Mouse (Mus musculus) bone marrow macrophage, adult 2 months (primary cell): ENCODE measurements around the gene A330070K13Rik. TPM values are rescaled to one million over a fixed set of nuclear protein-coding genes. Genes with fewer than 3 reads are reported as not detected.

Source experiments
- H3K27ac ChIP-seq: 2 replicates; pipeline ENCODE4 v1.5.1; 2012; ENCODE audit warnings: low read depth, low read length; ENCODE audit not compliant: insufficient read depth
- H3K4me1 ChIP-seq: 2 replicates; pipeline ENCODE4 v1.6.1; 2012; ENCODE audit warnings: low read length; ENCODE audit not compliant: control insufficient read depth, insufficient read depth
- H3K4me3 ChIP-seq: 2 replicates; pipeline ENCODE4 v1.5.1; 2012; ENCODE audit warnings: mild to moderate bottlenecking, low read length, moderate library complexity; ENCODE audit not compliant: insufficient read depth
- CTCF ChIP-seq: IDR thresholded peaks from 2 replicates; pipeline ENCODE4 v1.5.1; 2012; ENCODE audit warnings: low read depth, mild to moderate bottlenecking, low read length, moderate library complexity
- POLR2A ChIP-seq: IDR thresholded peaks from 2 replicates; pipeline ENCODE4 v1.6.1; 2012; ENCODE audit warnings: mild to moderate bottlenecking, low read depth, low read length, borderline replicate concordance
- polyA plus RNA-seq: library from polyadenylated mRNA; stranded (reverse); fragments of >200 nt; gene quantifications from 2 replicates; pipeline ENCODE4 v1.2.4, GENCODE M21; 2012; ENCODE audit not compliant: missing spikeins, insufficient read depth, insufficient read length

Gene A330070K13Rik
- polyA plus RNA-seq, 1 experiment: not detected

DNA sequence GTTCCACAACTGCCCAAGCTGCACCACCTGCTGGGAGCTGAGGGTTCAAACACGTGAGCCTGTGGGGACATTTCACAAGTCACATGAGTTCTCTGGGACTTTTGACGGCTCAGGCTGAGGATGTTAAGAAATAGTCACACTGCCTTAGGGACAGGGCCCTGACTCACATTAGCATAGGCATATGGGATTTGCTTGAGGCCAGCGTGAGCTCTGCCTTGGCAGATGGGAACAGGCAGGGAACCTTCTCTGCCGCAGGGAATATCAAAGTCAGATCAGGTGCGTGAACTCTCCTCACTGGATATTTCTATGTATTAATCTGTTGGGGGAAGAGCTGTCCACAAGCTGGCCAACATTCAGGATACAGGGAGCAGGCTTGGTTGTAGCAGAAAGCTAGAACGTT, 16.2 kb downstream of the A330070K13Rik start:
- H3K4me1 ChIP-seq: no peaks in the 10 kb centered on the region
- no peak overlapping the region for H3K27ac ChIP-seq
- H3K4me3 ChIP-seq: no peak overlapping the region
- TF ChIP-seq CTCF (no peak), POLR2A (no peak)

DNA sequence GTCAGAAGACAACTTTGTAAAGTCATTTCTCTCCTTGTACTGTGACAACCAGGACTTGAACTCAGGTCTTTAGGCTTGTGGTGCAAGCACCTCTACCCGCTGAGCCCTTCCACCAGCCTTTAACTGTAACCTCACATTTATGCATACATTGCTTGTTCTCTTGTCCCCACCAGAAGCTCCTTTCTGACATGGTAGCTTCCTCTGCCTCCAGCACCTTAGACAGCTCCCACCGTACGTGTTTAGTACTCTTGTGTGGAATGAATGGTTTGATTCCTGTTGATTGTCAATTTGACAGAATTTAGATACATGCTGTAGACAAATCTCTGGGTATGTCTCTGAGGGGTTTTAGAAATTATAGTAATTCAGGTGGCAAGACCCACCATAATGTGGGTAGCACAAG, 20.7 kb downstream of the A330070K13Rik start:
- Histone ChIP-seq H3K4me1 (no peaks in the 10 kb centered on the region), H3K4me3 (no peak overlapping the region), H3K27ac (no peak overlapping the region)
- no peak for TF ChIP-seq POLR2A

GRCm38 (mm10) chr5:130363111-130363510, 21.3 kb downstream of the A330070K13Rik start:
- no peak for TF ChIP-seq POLR2A
- TF ChIP-seq CTCF: no peak
- Histone ChIP-seq H3K27ac (no peak overlapping the region), H3K4me3 (no peak overlapping the region), H3K4me1 (no peaks in the 10 kb centered on the region)

- TF ChIP-seq CTCF (no peak), POLR2A (no peak)
- no peak overlapping the region for H3K4me3 ChIP-seq
- H3K4me1 ChIP-seq: no peaks in the 10 kb centered on the region
- no peak overlapping the region for H3K27ac ChIP-seq
Measured at GRCm38 (mm10) chr5:130355223-130355622, 29.2 kb downstream of the A330070K13Rik start.

DNA sequence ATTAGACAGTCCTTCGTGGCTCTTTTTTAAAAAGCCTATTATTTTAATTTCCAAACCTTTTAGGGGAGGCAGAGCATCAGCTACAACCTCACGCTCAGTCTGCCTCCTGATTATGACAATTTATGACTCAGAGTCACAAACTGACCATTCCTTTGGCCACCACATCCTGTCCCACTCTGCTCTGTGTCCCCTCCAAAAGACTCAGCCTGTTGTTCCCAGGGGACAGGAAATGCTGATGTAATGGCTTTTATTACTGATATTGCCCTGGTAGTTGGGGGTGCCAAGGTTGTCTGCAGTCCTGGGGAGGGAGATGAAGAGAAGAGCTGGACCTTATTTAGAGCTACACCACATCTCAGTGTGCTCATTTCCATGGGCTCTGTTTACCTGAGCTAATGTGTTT, 38.6 kb downstream of the A330070K13Rik start:
- Histone ChIP-seq H3K27ac (no peak overlapping the region), H3K4me3 (no peak overlapping the region), H3K4me1 (no peaks in the 10 kb centered on the region)
- no peak for TF ChIP-seq CTCF
- no peak for TF ChIP-seq POLR2A

- no peak for TF ChIP-seq POLR2A
- TF ChIP-seq CTCF: no peak
- Histone ChIP-seq H3K27ac (no peak overlapping the region), H3K4me3 (no peak overlapping the region), H3K4me1 (no peaks in the 10 kb centered on the region)
Measured at GRCm38 (mm10) chr5:130344999-130345398, 39.4 kb downstream of the A330070K13Rik start.

- Histone ChIP-seq H3K4me1 (no peaks in the 10 kb centered on the region; the same call in 1 of the 2 replicates), H3K27ac (no peak overlapping the region), H3K4me3 (no peak overlapping the region)
- TF ChIP-seq CTCF (no peak), POLR2A (no peak)
Measured at GRCm38 (mm10) chr5:130340656-130341055, 43.8 kb downstream of the A330070K13Rik start.

DNA sequence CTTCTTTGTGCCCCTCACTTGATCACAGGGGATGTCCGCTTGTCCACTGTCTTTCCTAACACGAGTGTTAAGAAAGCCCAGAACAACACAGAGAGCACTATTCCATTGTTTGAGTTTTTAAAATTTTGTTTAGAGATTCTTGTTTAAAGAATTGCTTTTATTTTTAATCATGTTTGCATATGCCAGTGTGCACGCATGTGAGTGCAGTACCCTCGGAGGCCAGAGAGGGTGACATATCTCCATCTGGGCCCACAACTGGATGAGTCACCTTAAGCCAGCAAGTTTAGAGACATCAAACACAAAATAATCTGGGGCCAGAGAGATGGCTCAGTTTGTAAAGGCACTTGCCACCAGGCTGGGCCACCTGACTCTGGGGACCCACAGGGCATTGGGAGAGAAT, 49.0 kb downstream of the A330070K13Rik start:
- no peak overlapping the region for H3K4me3 ChIP-seq
- no peak overlapping the region for H3K27ac ChIP-seq
- H3K4me1 ChIP-seq: peaks cover 9% of the 10 kb centered on the region
- TF ChIP-seq POLR2A (no peak), CTCF (no peak)

DNA sequence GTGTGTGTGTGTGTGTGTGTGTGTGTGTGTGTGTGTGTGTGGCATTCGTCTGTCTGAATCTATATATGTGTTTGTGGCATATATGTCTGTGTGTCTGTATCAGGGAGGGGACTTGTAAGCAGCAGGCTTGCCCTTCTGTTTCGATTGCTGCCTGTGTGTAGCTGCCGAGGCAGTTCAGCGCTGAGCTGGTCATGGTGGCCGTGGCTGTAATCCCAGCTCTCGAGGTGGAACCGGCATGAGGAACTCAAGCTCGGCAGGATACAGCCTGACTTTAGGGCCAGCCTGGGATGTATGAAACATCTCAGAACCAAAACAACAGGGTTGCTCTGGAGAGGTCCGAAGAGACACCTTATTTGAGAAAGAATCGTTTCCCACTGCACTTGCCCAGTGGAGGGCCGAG, 50.5 kb downstream of the A330070K13Rik start:
- Histone ChIP-seq H3K4me3 (no peak overlapping the region), H3K27ac (no peak overlapping the region), H3K4me1 (peaks cover 18% of the 10 kb centered on the region)
- no peak for TF ChIP-seq POLR2A
- TF ChIP-seq CTCF: no peak

- no peak for TF ChIP-seq CTCF
- TF ChIP-seq POLR2A: no peak
- no peak overlapping the region for H3K4me3 ChIP-seq
- peaks cover 18% of the 10 kb centered on the region for H3K4me1 ChIP-seq
- no peak overlapping the region for H3K27ac ChIP-seq
Measured at GRCm38 (mm10) chr5:130333566-130333965, 50.9 kb downstream of the A330070K13Rik start.

GRCm38 (mm10) chr5:130331206-130331605, 53.2 kb downstream of the A330070K13Rik start:
- Histone ChIP-seq H3K4me3 (no peak overlapping the region), H3K27ac (no peak overlapping the region), H3K4me1 (peaks cover 18% of the 10 kb centered on the region)
- no peak for TF ChIP-seq POLR2A
- TF ChIP-seq CTCF: no peak
